8 mouse cellular contexts compared by ENCODE assay signal in the genomic region with DNA sequence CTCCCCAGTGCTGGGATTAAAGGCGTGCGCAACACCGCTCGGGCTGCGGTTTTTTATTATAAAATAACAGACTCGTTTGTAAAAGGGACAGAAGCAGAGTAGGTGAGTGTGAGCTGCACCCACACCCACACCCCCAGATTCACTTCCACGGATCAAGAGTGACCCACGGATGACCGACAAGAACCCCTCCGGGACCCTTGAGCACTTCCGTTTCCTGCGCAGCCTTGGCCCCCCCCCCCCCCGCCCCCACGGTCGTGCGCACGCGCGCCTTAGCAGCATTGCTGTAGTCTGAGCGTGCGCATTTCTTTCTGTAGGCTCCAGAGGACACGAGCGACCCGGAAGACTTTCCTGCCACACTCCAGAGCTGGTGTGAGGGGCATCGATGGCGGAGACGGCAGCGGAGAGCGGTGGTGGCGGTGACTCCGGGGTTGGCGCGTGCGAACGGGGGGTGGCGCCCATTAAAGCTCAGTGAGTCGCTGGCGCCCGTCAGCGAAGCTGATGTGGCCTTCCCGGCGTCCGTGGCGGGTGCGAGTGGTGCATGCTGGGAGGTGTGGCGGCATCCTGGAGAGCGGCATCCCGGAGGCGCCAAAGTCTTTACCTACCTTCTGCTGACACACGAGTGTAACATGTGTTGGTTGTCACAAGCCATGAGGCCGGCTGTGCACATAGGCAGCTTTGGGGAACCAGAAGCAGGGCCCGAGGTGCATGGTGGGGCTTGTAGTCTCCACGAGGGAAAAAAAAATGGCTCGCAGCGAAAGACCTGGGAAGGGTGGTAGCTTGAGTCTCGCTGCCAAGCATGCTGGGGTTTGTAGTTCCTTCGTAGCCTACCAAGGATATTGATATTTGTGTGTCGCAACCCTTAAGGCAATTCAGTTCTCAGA. TPM values are rescaled to one million over a fixed set of nuclear protein-coding genes. Genes with fewer than 3 reads are reported as not detected.
DNase-seq lines count a peak whose midpoint lies in the region; ATAC-seq and TF ChIP-seq lines count a peak whose summit lies in the region.

A gene (plus strand): TSS at position 284 of the 881 bp plus-strand sequence.

- H3K4me2 ChIP-seq in kidney, embryonic 16.5 days (replicated peaks; ENCODE audit: low read depth, low read length): peak within 1 kb of the TSS; percentile 75
- H3K4me2 ChIP-seq in myocyte (ENCODE audit: low read depth): peak within 1 kb of the TSS; percentile 91

- H3K9me3 ChIP-seq in heart, embryonic 10.5 days: no peaks in the 10 kb centered on the region
- no peaks in the 10 kb centered on the region for H3K9me3 ChIP-seq in kidney, embryonic 16.5 days (ENCODE audit: low read length)

- ATAC-seq in erythroblast, adult 5-6 weeks (replicated peaks; ENCODE audit: low FRiP score, poor library complexity, severe bottlenecking): peak; percentile 80
- ATAC-seq in kidney, embryonic 16.5 days (ENCODE audit: low FRiP score, low TSS enrichment): peak; percentile 80

- peak within 1 kb of the TSS; percentile 36 for H3ac ChIP-seq in myocyte (ENCODE audit: control insufficient read depth, insufficient read length)

- DNase-seq in A20 (ENCODE audit: low read depth, low spot score): peak; percentile 97
- peak; percentile 98 for DNase-seq in brain, adult 2 months (ENCODE audit: low read depth, low spot score)
- DNase-seq in heart, embryonic 10.5 days (ENCODE audit: low spot score): peak; percentile 95
- DNase-seq in liver, adult 2 months (ENCODE audit: extremely low read depth, low read depth, low spot score): peak; percentile 97
- DNase-seq in splenic B cell, adult 2 months (ENCODE audit: low read depth, low spot score): peak; percentile 91

- H3K79me2 ChIP-seq in liver, adult 2 months (ENCODE audit: control insufficient read depth, insufficient read depth, low read length): no peaks in the 10 kb centered on the region
- H3K79me2 ChIP-seq in myocyte (ENCODE audit: control insufficient read depth, insufficient read depth): no peaks in the 10 kb centered on the region

- TF ChIP-seq POLR2A in liver, adult 2 months (IDR thresholded peaks at IDR 0.05; ENCODE audit: extremely low read depth, insufficient read depth, low read length): peak; percentile 40; the same call in 1 of the 2 replicates
- TF ChIP-seq POLR2A in myocyte (IDR thresholded peaks at IDR 0.05; ENCODE audit: insufficient read length, low read depth): peak; percentile 69

- WGBS in heart, embryonic 10.5 days: 2% methylated on average over 54 of the region's 58 CpGs
- WGBS in kidney, embryonic 16.5 days: 1% methylated on average over 57 of the region's 58 CpGs
- WGBS in liver, adult 2 months: 2% methylated on average over 58 of the region's 58 CpGs

- H3K36me3 ChIP-seq in heart, embryonic 10.5 days: peaks cover 34% of the 10 kb centered on the region
- H3K36me3 ChIP-seq in kidney, embryonic 16.5 days (ENCODE audit: insufficient read depth, low read length): peaks cover 27% of the 10 kb centered on the region
- H3K36me3 ChIP-seq in liver, adult 2 months (ENCODE audit: control insufficient read depth, insufficient read depth, low read length): peaks cover 3% of the 10 kb centered on the region; the same call in 1 of the 2 replicates
- H3K36me3 ChIP-seq in myocyte (ENCODE audit: control insufficient read depth, insufficient read depth): no peaks in the 10 kb centered on the region
- peaks cover 4% of the 10 kb centered on the region for H3K36me3 ChIP-seq in splenic B cell, adult 2 months (ENCODE audit: control insufficient read depth, insufficient read depth, low read length, poor library complexity, severe bottlenecking)

- H3K4me3 ChIP-seq in heart, embryonic 10.5 days: peak within 1 kb of the TSS; percentile 77
- H3K4me3 ChIP-seq in kidney, embryonic 16.5 days (ENCODE audit: low read length): peak within 1 kb of the TSS; percentile 72
- peak within 1 kb of the TSS; percentile 90 for H3K4me3 ChIP-seq in liver, adult 2 months (ENCODE audit: insufficient read depth, low read depth, low read length)
- H3K4me3 ChIP-seq in myocyte: peak within 1 kb of the TSS; percentile 73

- no peak for TF ChIP-seq CTCF in liver, adult 2 months (IDR thresholded peaks at IDR 0.05; ENCODE audit: low read depth, low read length)

- peaks cover 28% of the 10 kb centered on the region for H3K4me1 ChIP-seq in heart, embryonic 10.5 days
- peaks cover 26% of the 10 kb centered on the region for H3K4me1 ChIP-seq in kidney, embryonic 16.5 days (ENCODE audit: insufficient read depth, low read length)
- peaks cover 12% of the 10 kb centered on the region for H3K4me1 ChIP-seq in liver, adult 2 months (ENCODE audit: control insufficient read depth, insufficient read depth, low read length)

- H3K27me3 ChIP-seq in heart, embryonic 10.5 days (ENCODE audit: insufficient read depth, poor library complexity, severe bottlenecking): peaks cover 13% of the 10 kb centered on the region; the same call in 1 of the 2 replicates
- H3K27me3 ChIP-seq in kidney, embryonic 16.5 days (ENCODE audit: insufficient read depth, low read length): no peaks in the 10 kb centered on the region
- no peaks in the 10 kb centered on the region for H3K27me3 ChIP-seq in liver, adult 2 months (ENCODE audit: control insufficient read depth, insufficient read depth, low read length)
- no peaks in the 10 kb centered on the region for H3K27me3 ChIP-seq in myocyte (ENCODE audit: control insufficient read depth, insufficient read depth, insufficient read length)
- H3K27me3 ChIP-seq in splenic B cell, adult 2 months (ENCODE audit: control insufficient read depth, insufficient read depth, low read length, poor library complexity, severe bottlenecking): no peaks in the 10 kb centered on the region

- H3K9ac ChIP-seq in kidney, embryonic 16.5 days (replicated peaks; ENCODE audit: low read length): peak within 1 kb of the TSS; percentile 80
- H3K9ac ChIP-seq in liver, adult 2 months (ENCODE audit: low read depth, low read length): peak within 1 kb of the TSS; percentile 95

- H3K27ac ChIP-seq in heart, embryonic 10.5 days: peak within 1 kb of the TSS; percentile 98
- H3K27ac ChIP-seq in kidney, embryonic 16.5 days (ENCODE audit: low read length): peak within 1 kb of the TSS; percentile 96
- H3K27ac ChIP-seq in liver, adult 2 months (replicated peaks; ENCODE audit: insufficient read depth, low read depth, low read length): peak within 1 kb of the TSS; percentile 99

TF ChIP-seq in myocyte, 11 proteins besides CTCF, POLR2A, EP300 and RAD21:
- TF ChIP-seq MYOD1 (IDR thresholded peaks at IDR 0.05; ENCODE audit: control insufficient read depth in 1 of 3, insufficient read length in 2 of 3, low read depth in 2 of 3): peak in 1 of 3 experiments; percentile 6
- no peak for TF ChIP-seq USF1 (IDR thresholded peaks at IDR 0.05; ENCODE audit: low read depth)
- TF ChIP-seq REST (IDR thresholded peaks at IDR 0.05; ENCODE audit: insufficient read depth, insufficient read length): no peak
- TF ChIP-seq SRF (IDR thresholded peaks at IDR 0.05; ENCODE audit: control insufficient read depth, insufficient read length, low read depth): peak; percentile 55
- TF ChIP-seq E2F4 (IDR thresholded peaks at IDR 0.05; ENCODE audit: insufficient read depth): no peak
- TF ChIP-seq POLR2AphosphoS2 (IDR thresholded peaks at IDR 0.05; ENCODE audit: insufficient read length, low read depth): peak; percentile 48
- TF ChIP-seq CEBPB (IDR thresholded peaks at IDR 0.05; ENCODE audit: insufficient read depth, poor library complexity, severe bottlenecking): 0 out of 2 replicates have a peak, but pooled peaks have one; percentile 43
- TF ChIP-seq TCF3 (IDR thresholded peaks at IDR 0.05; ENCODE audit: insufficient read length, low read depth): no peak
- no peak for TF ChIP-seq TCF12 (IDR thresholded peaks at IDR 0.05; ENCODE audit: insufficient read depth, poor library complexity, severe bottlenecking)
- no peak for TF ChIP-seq MAX (IDR thresholded peaks at IDR 0.05; ENCODE audit: low read depth)
- no peak for TF ChIP-seq MYOG (IDR thresholded peaks at IDR 0.05; ENCODE audit: control insufficient read depth in 1 of 3, insufficient read depth in 1 of 3, insufficient read length in 2 of 3, low read depth in 2 of 3)

RNA-seq across cellular contexts. Expression of the gene that starts here (rescaled TPM):
- total RNA-seq in erythroblast, adult 5-6 weeks (2015; ENCODE audit: low replicate concordance): 0.84 and 5.6 TPM in 2 replicates
- 5.4 and 5.9 TPM in 2 replicates for total RNA-seq in erythroblast, adult 5-6 weeks (2017; ENCODE audit: low replicate concordance)
- polyA plus RNA-seq in heart, embryonic 10.5 days (2016; fragmentation: Nextera tagmentation; extraction: Ambion mirVana): 39.6 and 41.4 TPM in 2 replicates
- 55.4 and 59.7 TPM in 2 replicates for polyA plus RNA-seq in kidney, embryonic 16.5 days (2015; fragmentation: Nextera tagmentation; extraction: Ambion mirVana)
- 7.2 and 11.9 TPM in 2 replicates for total RNA-seq in liver, adult 2 months (2014; rRNA removed)
- 19.7 and 25.7 TPM in 2 replicates for polyA plus RNA-seq in liver, adult 2 months (2012; rRNA removed)
- polyA plus RNA-seq in myocyte (2012; fragmentation: generic; extraction: Trizol): 38.7 TPM

Comparison
In these comparisons a context has a peak if more than half of its experiments do, and no peak if none do; other contexts are left out.
1. Peak in every context shown above with its lines: DNase-seq, ATAC-seq, H3K4me3 ChIP-seq and H3K27ac ChIP-seq.